In the genomic region with DNA sequence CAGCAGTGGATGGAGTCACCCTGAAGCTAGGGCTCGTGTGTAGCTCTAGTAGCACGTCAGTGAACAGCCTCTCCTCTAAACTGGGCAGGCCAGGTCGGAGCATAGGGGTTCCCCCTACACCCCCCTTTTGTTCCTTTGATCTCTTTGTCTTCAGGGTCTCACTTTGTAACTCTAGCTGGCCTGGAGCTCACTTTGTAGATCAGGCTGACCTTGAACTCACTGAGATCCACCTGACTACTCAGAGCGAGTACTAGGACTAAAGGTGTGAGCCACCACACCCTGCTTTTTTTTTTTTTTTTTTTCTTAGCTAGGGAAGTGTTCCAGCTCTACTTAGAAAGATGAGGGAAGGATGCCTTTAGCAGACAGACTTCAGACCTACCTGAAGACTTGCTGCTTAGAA, we compare ENCODE assay signal across 23 mouse cellular contexts. TPM values are rescaled to one million over a fixed set of nuclear protein-coding genes. Genes with fewer than 3 reads are reported as not detected.
"Had no signal": no experiment of that assay in that cellular context is flagged by ENCODE, and none has a peak within 500 bp of the region (broad histone marks: within the 10 kb centered on the region; RNA-seq: fewer than 3 reads in every experiment).

No protein-coding gene starts in this region.

- H3K4me1 ChIP-seq: heart, embryonic 10.5 days; heart, embryonic 12.5 days; hindbrain, embryonic 10.5 days; hindbrain, embryonic 12.5 days; intestine, embryonic 15.5 days; limb, embryonic 10.5 days; limb, embryonic 12.5 days; liver, embryonic 13.5 days; liver, embryonic 15.5 days had no signal

- H3K9me3 ChIP-seq: heart, embryonic 10.5 days; heart, embryonic 12.5 days; hindbrain, embryonic 10.5 days; hindbrain, embryonic 12.5 days; intestine, embryonic 15.5 days; limb, embryonic 10.5 days; limb, embryonic 12.5 days; liver, embryonic 13.5 days; liver, embryonic 15.5 days had no signal

- DNase-seq: gastrocnemius, adult 2 months; gastrocnemius, postnatal 10 days; gastrocnemius, postnatal 25 days; heart, adult 18-20 months; heart, postnatal 10 days; heart, postnatal 4 days; kidney, adult 18-20 months; kidney, adult 8-10 months; kidney, postnatal 10 days; kidney, postnatal 25 days; kidney, postnatal 4 days; layer of hippocampus, postnatal 36 days; liver; liver, embryonic 13.5 days had no signal

- H3K27me3 ChIP-seq: heart, embryonic 12.5 days; hindbrain, embryonic 12.5 days; intestine, embryonic 15.5 days; limb, embryonic 12.5 days; liver, embryonic 13.5 days; liver, embryonic 15.5 days had no signal

- H3K4me3 ChIP-seq: gastrocnemius, adult 2 months; heart, embryonic 10.5 days; heart, embryonic 12.5 days; hindbrain, embryonic 10.5 days; hindbrain, embryonic 12.5 days; intestine, embryonic 15.5 days; limb, embryonic 10.5 days; limb, embryonic 12.5 days; liver, embryonic 13.5 days; liver, embryonic 15.5 days had no signal

RNA-seq across cellular contexts. Expression of gene Myo15, which starts 25.1 kb away (rescaled TPM):
- total RNA-seq: granulocyte monocyte progenitor cell, adult 5-6 weeks; heart, adult 18-20 months had no signal
